Mouse (Mus musculus): ENCODE measurements around the gene Rab11fip3. TPM values are rescaled to one million over a fixed set of nuclear protein-coding genes. Genes with fewer than 3 reads are reported as not detected.
A peak's percentile ranks its signal among the peaks of the same experiment; 100 is the strongest.

Gene Rab11fip3
- total RNA-seq, 2 experiments from 2014 or later = 30.6 to 30.7 TPM

GRCm38 (mm10) chr17:26032037-26032436 lies 37.3 kb downstream of the Rab11fip3 start:
- no peak for DNase-seq

GRCm38 (mm10) chr17:26031583-26031982 lies 37.8 kb downstream of the Rab11fip3 start:
- DNase-seq = no peak

DNA sequence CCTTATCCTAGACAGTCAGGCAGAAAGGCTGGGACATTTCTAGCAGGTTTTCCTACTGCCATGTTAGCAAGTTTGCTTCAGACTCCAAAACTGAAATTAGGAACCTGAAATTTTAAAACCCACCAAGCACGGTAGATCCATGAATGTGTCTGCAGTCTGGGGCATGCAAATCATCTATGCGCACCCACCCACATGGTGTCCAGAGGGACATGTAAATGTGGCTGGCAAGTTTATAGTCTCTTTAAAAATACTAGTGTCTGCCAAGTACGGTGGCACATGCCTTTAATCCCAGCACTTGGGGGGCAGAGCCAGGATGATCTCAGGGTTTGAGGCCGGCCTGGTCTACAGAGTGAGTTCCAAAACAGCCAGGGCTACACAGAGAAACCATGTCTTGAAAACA lies 41.1 kb downstream of the Rab11fip3 start:
- no peak for DNase-seq

GRCm38 (mm10) chr17:26024674-26025073 lies 44.7 kb downstream of the Rab11fip3 start:
- no peak for DNase-seq

DNA sequence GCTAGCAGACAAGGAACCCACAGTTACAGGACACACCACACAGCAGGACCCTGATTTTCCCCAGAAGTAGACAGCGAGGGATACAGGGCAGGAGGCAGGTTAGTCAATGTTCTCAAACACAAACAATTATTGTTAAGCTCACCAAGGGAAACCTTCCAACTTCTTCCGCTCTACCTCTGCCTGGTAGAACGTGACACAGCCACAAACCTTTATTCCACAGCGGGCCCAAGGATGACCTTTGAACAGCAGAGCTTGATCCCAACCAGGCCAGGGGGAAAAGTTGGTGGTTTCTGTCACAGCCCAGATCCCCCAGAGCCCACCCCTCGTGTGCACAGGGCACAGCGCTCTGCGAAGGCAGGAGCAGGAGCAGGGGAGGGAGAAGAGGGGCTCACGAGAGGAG lies 45.4 kb downstream of the Rab11fip3 start:
- DNase-seq = no peak

- no peak for DNase-seq
These were observed 46.2 kb downstream of the Rab11fip3 start for GRCm38 (mm10) chr17:26023181-26023580.

DNA sequence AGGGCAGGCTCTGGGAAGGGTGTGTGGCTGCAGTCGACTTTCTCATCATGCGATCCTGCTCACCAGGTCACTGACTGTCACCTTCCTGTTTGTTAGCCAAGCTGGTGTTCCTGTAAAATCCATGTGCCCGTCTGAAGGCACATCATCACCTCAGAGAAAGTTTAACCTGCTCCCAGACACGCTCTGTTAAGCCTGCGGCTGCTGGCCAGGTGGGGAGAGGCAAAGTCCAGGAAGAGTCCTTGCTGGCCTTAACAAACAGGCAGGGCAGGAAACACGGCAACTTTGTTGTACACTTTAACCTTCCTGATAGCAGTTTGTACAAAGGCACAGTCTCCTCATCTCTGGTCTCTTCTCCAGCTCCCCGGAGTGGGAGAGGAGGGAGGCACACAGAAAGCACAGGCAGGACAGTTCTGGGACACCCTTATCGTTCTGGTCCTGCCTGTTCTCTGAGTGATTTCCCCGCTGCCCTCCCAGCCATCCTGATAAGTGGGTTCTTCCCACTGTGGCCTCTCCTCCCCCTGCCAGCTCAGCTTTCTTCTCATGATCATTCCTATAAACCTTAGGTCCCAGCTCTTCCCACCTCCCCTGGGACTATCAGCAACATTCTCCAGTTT lies 47.5 kb downstream of the Rab11fip3 start:
- no peak for DNase-seq

GRCm38 (mm10) chr17:26020848-26021347 lies 48.5 kb downstream of the Rab11fip3 start:
- DNase-seq = no peak

GRCm38 (mm10) chr17:26018388-26018787 lies 51.0 kb downstream of the Rab11fip3 start:
- DNase-seq = no peak

DNA sequence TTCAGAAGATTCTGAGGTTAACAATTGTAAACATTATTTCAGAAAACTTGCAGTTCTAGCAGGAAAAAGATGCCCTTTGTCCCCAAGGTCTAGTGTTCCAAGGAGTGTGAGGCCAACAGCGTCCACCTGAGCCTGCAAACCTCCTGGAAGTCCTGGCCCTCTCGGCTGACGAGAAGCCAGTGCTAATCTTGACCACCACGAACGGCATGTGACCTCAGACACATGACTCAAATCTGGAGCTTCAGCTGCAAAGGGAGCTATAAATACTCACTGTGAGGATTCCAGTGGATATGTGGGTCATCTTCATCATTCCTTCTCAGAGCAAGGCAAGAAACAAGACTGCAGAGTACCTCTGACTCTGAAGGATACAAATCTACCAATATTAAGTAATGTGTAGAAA lies 51.4 kb downstream of the Rab11fip3 start:
- peak; percentile 67 to 76 for DNase-seq

DNA sequence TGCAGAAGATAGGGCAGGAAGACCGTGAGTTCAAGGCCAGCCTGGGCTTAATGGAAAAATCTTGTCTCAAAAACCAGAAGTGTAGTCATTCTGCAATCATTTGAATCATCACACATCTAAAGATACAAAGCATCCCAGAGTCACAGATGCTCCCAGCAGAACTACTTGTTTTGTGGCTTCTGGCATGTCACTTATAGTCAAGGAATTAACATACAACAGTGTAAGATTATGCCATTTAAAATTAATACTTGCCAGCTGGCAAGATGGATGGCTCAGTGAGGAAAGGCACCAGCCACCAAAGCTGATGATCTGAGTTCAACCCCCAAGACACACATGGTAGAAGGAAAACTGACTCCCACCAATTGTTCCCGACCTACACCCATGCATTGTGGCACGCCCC lies 52.3 kb downstream of the Rab11fip3 start:
- DNase-seq = no peak

DNA sequence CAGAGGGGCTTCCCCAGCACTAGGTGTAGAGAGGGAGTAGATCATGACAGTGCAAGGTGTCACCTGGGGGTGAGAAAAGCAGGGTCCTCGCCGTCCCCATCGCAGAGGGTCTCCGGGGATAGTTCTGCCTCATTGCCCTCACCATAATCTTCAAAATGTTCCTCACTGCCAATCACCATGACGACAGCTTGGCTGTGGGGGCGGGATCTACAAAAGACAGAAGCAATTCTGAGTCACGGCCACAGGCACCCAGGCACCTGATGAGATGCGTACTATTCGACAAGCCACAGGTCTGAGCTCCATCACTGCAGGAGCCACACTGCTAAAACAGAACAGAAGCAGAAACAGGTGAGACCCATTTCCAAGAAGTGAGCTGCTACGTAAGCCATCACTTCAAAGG lies 55.6 kb downstream of the Rab11fip3 start:
- no peak for DNase-seq

- DNase-seq = peak; percentile 84 to 85
These were observed 57.4 kb downstream of the Rab11fip3 start for GRCm38 (mm10) chr17:26011841-26012460.

DNA sequence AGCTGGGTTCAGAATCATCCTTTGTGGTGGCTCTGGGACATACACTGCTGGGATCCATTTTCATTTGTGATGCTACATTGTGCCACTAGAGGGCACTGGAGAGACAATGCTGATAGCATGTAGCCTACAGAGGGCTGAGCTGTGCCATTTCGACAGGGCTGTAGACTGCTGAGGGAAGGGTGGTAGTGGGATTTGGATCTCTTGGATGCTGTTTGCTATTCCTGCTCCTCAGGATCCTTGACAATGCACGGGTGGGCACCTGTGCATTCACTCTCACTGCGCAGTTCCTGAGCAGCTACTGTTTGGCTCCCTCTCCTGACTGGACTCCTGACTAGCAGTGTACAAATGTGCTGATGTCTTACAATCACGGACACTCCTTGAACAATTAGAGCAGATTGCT lies 59.8 kb downstream of the Rab11fip3 start:
- peak; percentile 78 to 89 for DNase-seq

- no peak for DNase-seq
These were observed 60.6 kb downstream of the Rab11fip3 start for GRCm38 (mm10) chr17:26008787-26009186.

- DNase-seq = peak in 1 of 2 experiments; percentile 28
These were observed 61.0 kb downstream of the Rab11fip3 start for GRCm38 (mm10) chr17:26008331-26008730.

- no peak for DNase-seq
These were observed 61.7 kb downstream of the Rab11fip3 start for GRCm38 (mm10) chr17:26007646-26008045.

DNA sequence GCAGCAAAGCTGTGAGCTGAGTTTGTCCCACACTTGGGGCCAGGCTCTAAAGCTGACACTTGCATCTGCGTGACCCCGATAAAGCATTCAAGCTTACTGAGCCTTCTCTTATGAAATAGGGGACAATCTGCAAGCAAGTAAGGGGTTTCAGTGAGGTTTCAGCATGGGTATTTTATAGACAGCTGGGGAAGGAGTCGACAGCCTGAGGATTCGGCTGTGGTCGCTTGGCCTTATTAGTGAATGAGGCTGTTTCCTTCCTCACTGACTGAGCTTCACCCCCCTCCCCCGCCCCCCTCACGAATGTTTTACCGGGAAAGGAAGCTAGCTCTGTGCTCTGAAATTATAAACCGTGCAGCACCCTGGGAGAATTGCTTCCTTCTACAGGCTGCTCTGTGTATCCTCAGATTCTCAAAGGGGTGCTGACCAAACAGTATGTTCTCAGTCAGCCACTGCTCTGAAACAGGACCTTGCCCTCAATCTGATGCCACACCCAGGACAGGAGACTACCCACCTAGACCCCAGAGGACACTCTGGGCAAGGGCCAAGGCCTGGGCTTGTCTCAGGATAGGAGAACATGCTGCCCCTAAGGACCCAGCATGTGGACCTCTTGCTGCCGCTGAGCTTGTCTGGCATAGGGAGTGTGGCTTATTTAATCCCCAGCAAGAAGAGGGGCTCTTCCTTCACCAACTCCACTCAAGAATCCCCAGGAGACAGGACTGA lies 63.5 kb downstream of the Rab11fip3 start:
- DNase-seq = no peak

DNA sequence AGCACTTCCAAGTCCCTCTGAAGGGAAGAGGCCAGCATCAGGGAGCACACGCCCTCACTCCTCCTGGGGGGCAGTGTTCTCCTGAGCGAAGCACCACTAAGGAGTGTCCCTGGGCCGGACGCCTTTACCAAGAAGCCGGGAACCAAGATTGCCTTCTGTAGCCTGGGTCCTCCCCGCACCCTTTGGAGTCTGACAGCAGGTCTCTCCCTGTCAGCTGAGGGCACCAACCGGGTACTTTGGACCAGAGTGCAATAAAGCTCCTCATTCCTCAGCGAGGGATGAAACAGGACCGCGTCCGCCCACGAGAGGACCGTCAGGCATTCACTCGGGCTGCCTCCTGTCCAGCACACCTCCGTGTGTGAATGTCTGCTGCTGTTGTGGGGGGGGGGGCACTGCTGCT lies 64.6 kb downstream of the Rab11fip3 start:
- no peak for DNase-seq

DNA sequence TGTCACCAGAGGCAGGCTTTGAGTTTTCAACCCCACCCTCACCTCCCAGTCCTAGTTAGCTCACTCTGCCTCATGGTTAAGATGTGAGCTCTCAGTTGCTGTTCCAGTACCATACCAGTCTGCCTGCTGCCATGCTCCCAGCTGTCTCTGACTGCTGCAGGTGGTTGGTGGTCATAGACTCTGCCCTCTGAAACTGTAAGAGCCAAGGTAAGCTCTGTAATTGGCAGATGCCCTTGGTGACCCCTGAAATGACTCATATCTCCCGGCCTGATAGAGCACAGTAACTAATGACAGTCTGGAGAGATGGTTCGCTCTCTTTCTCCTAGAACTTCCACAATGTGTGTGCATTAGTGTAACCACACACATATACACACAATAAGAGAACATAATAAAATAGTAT lies 65.5 kb downstream of the Rab11fip3 start:
- DNase-seq = no peak

DNA sequence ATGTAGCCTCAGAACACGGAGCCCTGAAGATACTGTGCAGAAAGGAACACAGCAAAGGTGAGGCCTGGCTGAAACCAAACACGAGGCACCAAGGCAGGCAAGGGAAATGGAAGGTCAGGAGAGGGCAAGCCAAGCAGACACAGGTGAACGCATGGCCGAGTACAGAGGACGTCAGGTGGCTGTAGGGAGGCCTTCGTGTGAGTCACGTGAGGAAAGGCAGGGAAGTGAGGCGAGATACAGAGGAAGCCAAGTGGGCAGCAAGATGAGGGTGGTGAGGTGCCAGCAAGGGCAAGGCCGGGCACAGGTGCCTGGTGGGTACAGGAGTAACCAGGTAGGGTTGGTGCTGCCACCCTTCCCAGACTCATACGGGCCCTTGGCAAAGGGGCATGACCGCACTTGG lies 70.9 kb downstream of the Rab11fip3 start:
- DNase-seq = no peak

DNA sequence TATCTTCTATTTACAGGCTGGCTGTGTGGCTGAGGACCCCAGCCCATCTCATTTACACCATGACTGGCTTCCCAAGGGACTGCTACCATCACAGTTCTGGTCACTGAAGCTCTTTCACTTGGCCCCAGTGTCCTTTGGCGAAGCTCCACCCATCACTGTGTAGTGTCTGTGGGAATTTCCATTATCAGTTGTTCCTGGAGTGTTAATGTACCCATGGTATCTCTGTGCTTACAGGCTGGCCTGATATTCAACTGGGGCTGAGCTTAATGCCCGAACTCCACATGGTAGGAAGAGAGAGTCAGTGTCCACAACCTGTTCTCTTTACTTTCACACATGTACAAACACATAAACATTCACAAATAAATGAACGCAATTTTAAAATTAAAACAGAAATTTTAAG lies 75.9 kb downstream of the Rab11fip3 start:
- no peak for DNase-seq

GRCm38 (mm10) chr17:25992274-25992673 lies 77.1 kb downstream of the Rab11fip3 start:
- no peak for DNase-seq
